In genomic region chr11:11934808-11935207, GRCm38 (mm10) we compare ENCODE assay signal across 25 mouse cellular contexts. TPM values are rescaled to one million over a fixed set of nuclear protein-coding genes. Genes with fewer than 3 reads are reported as not detected.
DNase-seq lines count a peak whose midpoint lies in the region; ATAC-seq lines count a peak whose summit lies in the region.
"Had no signal": no experiment of that assay in that cellular context is flagged by ENCODE, and none has a peak within 500 bp of the region (broad histone marks: within the 10 kb centered on the region; RNA-seq: fewer than 3 reads in every experiment).

No protein-coding gene starts in this region.

- ATAC-seq in heart, embryonic 15.5 days (replicated peaks; ENCODE audit: insufficient number of reproducible peaks, insufficient read depth, low FRiP score, low read depth) = no peak
- no peak for ATAC-seq in hindbrain, embryonic 13.5 days (ENCODE audit: low FRiP score)
- ATAC-seq: forebrain, embryonic 16.5 days; hindbrain, embryonic 16.5 days; lung, postnatal 0 days; midbrain, embryonic 15.5 days had no signal

- peaks cover 92% of the 10 kb centered on the region for H3K36me3 ChIP-seq in heart, embryonic 10.5 days
- peaks cover 77% of the 10 kb centered on the region for H3K36me3 ChIP-seq in heart, embryonic 15.5 days
- peaks cover 97% of the 10 kb centered on the region for H3K36me3 ChIP-seq in limb, embryonic 10.5 days
- peaks cover 47% of the 10 kb centered on the region for H3K36me3 ChIP-seq in hindbrain, embryonic 13.5 days

- DNase-seq in heart, embryonic 10.5 days (ENCODE audit: low spot score) = no peak
- no peak for DNase-seq in heart, adult 18-20 months
- DNase-seq in heart, postnatal 10 days = no peak
- DNase-seq in 416B (ENCODE audit: low read depth) = peak; percentile 48
- peak; percentile 25 for DNase-seq in limb, embryonic 10.5 days (ENCODE audit: low spot score)
- DNase-seq: adrenal gland, adult 8-10 months; B cell, adult 2 months; cerebellum, adult 2 months; cerebellum, postnatal 14 days; gastrocnemius, adult 2 months; gastrocnemius, postnatal 36 days; kidney, adult 18-20 months; kidney, postnatal 25 days; right cerebral cortex, postnatal 25 days had no signal

- no peaks in the 10 kb centered on the region for H3K9me3 ChIP-seq in heart, embryonic 10.5 days
- no peaks in the 10 kb centered on the region for H3K9me3 ChIP-seq in heart, embryonic 15.5 days (replicated peaks)
- no peaks in the 10 kb centered on the region for H3K9me3 ChIP-seq in limb, embryonic 10.5 days (replicated peaks)
- H3K9me3 ChIP-seq in hindbrain, embryonic 13.5 days = no peaks in the 10 kb centered on the region
- H3K9me3 ChIP-seq: hindbrain, embryonic 10.5 days; kidney, embryonic 15.5 days; limb, embryonic 12.5 days; midbrain, embryonic 15.5 days; stomach, embryonic 15.5 days had no signal

- intact Hi-C loops in heart, postnatal 10 days (cut with DNase I) = no loop called here

- no peak overlapping the region for H3K9ac ChIP-seq in heart, embryonic 15.5 days
- no peak overlapping the region for H3K9ac ChIP-seq in hindbrain, embryonic 13.5 days
- H3K9ac ChIP-seq: kidney, embryonic 15.5 days; limb, embryonic 12.5 days; midbrain, embryonic 15.5 days; stomach, embryonic 15.5 days had no signal

- H3K4me2 ChIP-seq in heart, embryonic 15.5 days = no peak overlapping the region
- H3K4me2 ChIP-seq in hindbrain, embryonic 13.5 days = no peak overlapping the region
- H3K4me2 ChIP-seq: kidney, embryonic 15.5 days; limb, embryonic 12.5 days; liver, embryonic 11.5 days; midbrain, embryonic 15.5 days; stomach, embryonic 15.5 days had no signal

- H3K4me3 ChIP-seq in heart, embryonic 10.5 days = no peak overlapping the region
- no peak overlapping the region for H3K4me3 ChIP-seq in heart, embryonic 15.5 days
- H3K4me3 ChIP-seq in limb, embryonic 10.5 days = no peak overlapping the region
- H3K4me3 ChIP-seq in hindbrain, embryonic 13.5 days = no peak overlapping the region
- H3K4me3 ChIP-seq: gastrocnemius, adult 2 months; hindbrain, embryonic 10.5 days; kidney, embryonic 15.5 days; limb, embryonic 12.5 days; midbrain, embryonic 15.5 days; stomach, embryonic 15.5 days had no signal

- H3K27me3 ChIP-seq in heart, embryonic 10.5 days (ENCODE audit: insufficient read depth, poor library complexity, severe bottlenecking) = no peaks in the 10 kb centered on the region
- H3K27me3 ChIP-seq in heart, embryonic 15.5 days = no peaks in the 10 kb centered on the region
- H3K27me3 ChIP-seq in limb, embryonic 10.5 days (ENCODE audit: low read depth, poor library complexity, severe bottlenecking) = no peaks in the 10 kb centered on the region
- H3K27me3 ChIP-seq in hindbrain, embryonic 13.5 days = 0 out of 2 replicates have a peak, but pooled peaks cover 4% of the 10 kb centered on the region
- H3K27me3 ChIP-seq: kidney, embryonic 15.5 days; limb, embryonic 12.5 days; midbrain, embryonic 15.5 days; stomach, embryonic 15.5 days had no signal

- peaks cover 18% of the 10 kb centered on the region for H3K4me1 ChIP-seq in heart, embryonic 10.5 days
- H3K4me1 ChIP-seq in heart, embryonic 15.5 days (replicated peaks) = peaks cover 31% of the 10 kb centered on the region
- peaks cover 11% of the 10 kb centered on the region for H3K4me1 ChIP-seq in limb, embryonic 10.5 days
- peaks cover 10% of the 10 kb centered on the region for H3K4me1 ChIP-seq in hindbrain, embryonic 13.5 days (replicated peaks)
- H3K4me1 ChIP-seq: kidney, embryonic 15.5 days; midbrain, embryonic 15.5 days had no signal

- H3K27ac ChIP-seq in heart, embryonic 10.5 days = 0 out of 2 replicates have a peak overlapping the region, but pooled peaks have one; percentile 7
- peak overlapping the region; percentile 62 for H3K27ac ChIP-seq in heart, embryonic 15.5 days
- no peak overlapping the region for H3K27ac ChIP-seq in limb, embryonic 10.5 days
- no peak overlapping the region for H3K27ac ChIP-seq in hindbrain, embryonic 13.5 days
- H3K27ac ChIP-seq: hindbrain, embryonic 10.5 days; kidney, embryonic 15.5 days; limb, embryonic 12.5 days; midbrain, embryonic 15.5 days; stomach, embryonic 15.5 days had no signal

- WGBS in heart, embryonic 10.5 days = 83% methylated on average over 8 of the region's 8 CpGs
- 71% methylated on average over 8 of the region's 8 CpGs for WGBS in heart, embryonic 15.5 days
- WGBS in limb, embryonic 10.5 days = 90% methylated on average over 8 of the region's 8 CpGs
- 89% methylated on average over 8 of the region's 8 CpGs for WGBS in hindbrain, embryonic 13.5 days

RNA-seq across cellular contexts. Expression of gene Ddc, which starts 36.9 kb away (rescaled TPM):
- 34.5 and 42.8 TPM in 2 replicates for polyA plus RNA-seq in heart, embryonic 10.5 days (2016; fragmentation: Nextera tagmentation; extraction: Ambion mirVana)
- 1 to 10 TPM; 1.3 to 1.9 TPM for total RNA-seq in heart, adult 18-20 months (2021)
- polyA plus RNA-seq in heart, embryonic 15.5 days (2015; fragmentation: Nextera tagmentation; extraction: Ambion mirVana) = 92.1 and 115 TPM in 2 replicates
- total RNA-seq in heart, postnatal 10 days (2021) = 10 to 100 TPM; 11.0 to 11.9 TPM
- polyA plus RNA-seq in limb, embryonic 10.5 days (2016; fragmentation: Nextera tagmentation; extraction: Ambion mirVana) = 5.5 and 6.2 TPM in 2 replicates
- polyA plus RNA-seq in hindbrain, embryonic 13.5 days (2015; fragmentation: Nextera tagmentation; extraction: Ambion mirVana) = 5.8 and 7.7 TPM in 2 replicates

Comparison
In these comparisons a context has a peak if more than half of its experiments do, and no peak if none do; other contexts are left out.
1. DNase-seq: peak in 416B (single experiment) and limb, embryonic 10.5 days (single experiment); none in heart, embryonic 10.5 days (single experiment), heart, adult 18-20 months (0 of 2) and heart, postnatal 10 days (0 of 2).
2. H3K27ac ChIP-seq: peak in heart, embryonic 10.5 days (single experiment) and heart, embryonic 15.5 days (single experiment); none in limb, embryonic 10.5 days (single experiment) and hindbrain, embryonic 13.5 days (single experiment).